Mouse (Mus musculus) embryonic facial prominence, embryonic 15.5 days (tissue): Measurements from ENCODE around the gene Il2rb. TPM values are rescaled to one million over a fixed set of nuclear protein-coding genes. Genes with fewer than 3 reads are reported as not detected.

ENCODE experiments used
- ATAC-seq: fragments of 200-750 bp; cut with Nextera tagmentation; 2 replicates; pipeline ENCODE4 v1.8.0; 2017; ENCODE audit warnings: low read depth, moderate TSS enrichment; ENCODE audit not compliant: insufficient number of reproducible peaks, low FRiP score, low TSS enrichment
- H3K27ac ChIP-seq: fragments of 300-500 bp; sonication (generic); replicated peaks from 2 replicates; pipeline ENCODE4 v1.5.1; 2015; ENCODE audit warnings: mild to moderate bottlenecking, inconsistent platforms
- H3K27me3 ChIP-seq: fragments of 300-500 bp; sonication (generic); 2 replicates; pipeline ENCODE4 v1.6.1; 2015; ENCODE audit warnings: inconsistent platforms
- H3K36me3 ChIP-seq: fragments of 300-500 bp; sonication (generic); 2 replicates; pipeline ENCODE4 v1.6.1; 2015; ENCODE audit warnings: mild to moderate bottlenecking, inconsistent platforms
- H3K4me1 ChIP-seq: fragments of 300-500 bp; sonication (generic); 2 replicates; pipeline ENCODE4 v1.6.1; 2015; ENCODE audit warnings: inconsistent platforms
- H3K4me2 ChIP-seq: fragments of 300-500 bp; sonication (generic); replicated peaks from 2 replicates; pipeline ENCODE4 v1.6.1; 2015; ENCODE audit warnings: mild to moderate bottlenecking, inconsistent platforms
- H3K4me3 ChIP-seq: fragments of 300-500 bp; sonication (generic); replicated peaks from 2 replicates; pipeline ENCODE4 v1.5.1; 2015; ENCODE audit warnings: mild to moderate bottlenecking, inconsistent platforms
- H3K9ac ChIP-seq: fragments of 300-500 bp; sonication (generic); 2 replicates; pipeline ENCODE4 v1.6.1; 2015; ENCODE audit warnings: inconsistent platforms
- H3K9me3 ChIP-seq: fragments of 300-500 bp; sonication (generic); replicated peaks from 2 replicates; pipeline ENCODE4 v1.6.1; 2016; ENCODE audit warnings: inconsistent platforms
- WGBS: fragments of 180-500 bp; shearing (Covaris S2); methylation state at CpG from one replicate; pipeline ENCODE4 v1.1.7; 2015; 5-methylcytosine and 5-hydroxymethylcytosine counted together
- polyA plus RNA-seq: library from polyadenylated mRNA; unstranded; fragments of >200 nt; fragmentation: Nextera tagmentation; extraction: Ambion mirVana; gene quantifications from 2 replicates; pipeline ENCODE4 v1.2.1, GENCODE M21; 2015

The Il2rb gene
- polyA plus RNA-seq, 1 experiment from 2014 or later, result 0.41 TPM

GRCm38 (mm10) chr15:78531901-78532469 lies 36.9 kb upstream of the Il2rb start:
- Histone ChIP-seq H3K4me2 (peak overlapping the region; percentile 48), H3K9me3 (no peaks in the 10 kb centered on the region), H3K4me3 (peak overlapping the region; percentile 31), H3K36me3 (no peaks in the 10 kb centered on the region), H3K27me3 (no peaks in the 10 kb centered on the region), H3K27ac (peak overlapping the region; percentile 85), H3K9ac (peak overlapping the region; percentile 10; the same call in 1 of the 2 replicates), H3K4me1 (peaks cover 45% of the 10 kb centered on the region)
- ATAC-seq, result peak; percentile 88
- WGBS, result under 1% methylated on average over 25 of the region's 25 CpGs

DNA sequence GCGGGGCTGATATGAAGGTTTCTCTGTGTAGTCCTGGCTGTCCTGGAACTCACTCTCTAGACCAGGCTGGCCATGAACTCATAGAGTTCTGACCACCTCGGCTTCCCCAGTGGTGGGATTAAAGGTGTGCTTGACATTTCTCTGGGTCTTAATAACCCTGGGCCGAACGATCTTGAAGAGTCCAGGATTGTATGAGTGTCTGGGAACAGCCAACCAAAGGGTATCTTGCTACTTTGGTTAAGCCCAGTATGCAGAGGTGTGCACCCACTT lies 36.3 kb upstream of the Il2rb start:
- Histone ChIP-seq H3K36me3 (no peaks in the 10 kb centered on the region), H3K27ac (peak overlapping the region; percentile 85), H3K27me3 (no peaks in the 10 kb centered on the region), H3K4me3 (peak overlapping the region; percentile 31; the same call in 1 of the 2 replicates), H3K4me2 (peak overlapping the region; percentile 48), H3K4me1 (peaks cover 45% of the 10 kb centered on the region), H3K9me3 (no peaks in the 10 kb centered on the region), H3K9ac (no peak overlapping the region; the same call in 1 of the 2 replicates)
- ATAC-seq, result no peak
- WGBS, result 68% methylated on average over 4 of the region's 4 CpGs

- no peak for ATAC-seq
- no peaks in the 10 kb centered on the region for H3K27me3 ChIP-seq
These were observed 35.8 kb upstream of the Il2rb start, which contains the start of gene C1qtnf6 for GRCm38 (mm10) chr15:78530671-78531450. TSS of gene C1qtnf6 (minus strand) at chr15:78531416.

DNA sequence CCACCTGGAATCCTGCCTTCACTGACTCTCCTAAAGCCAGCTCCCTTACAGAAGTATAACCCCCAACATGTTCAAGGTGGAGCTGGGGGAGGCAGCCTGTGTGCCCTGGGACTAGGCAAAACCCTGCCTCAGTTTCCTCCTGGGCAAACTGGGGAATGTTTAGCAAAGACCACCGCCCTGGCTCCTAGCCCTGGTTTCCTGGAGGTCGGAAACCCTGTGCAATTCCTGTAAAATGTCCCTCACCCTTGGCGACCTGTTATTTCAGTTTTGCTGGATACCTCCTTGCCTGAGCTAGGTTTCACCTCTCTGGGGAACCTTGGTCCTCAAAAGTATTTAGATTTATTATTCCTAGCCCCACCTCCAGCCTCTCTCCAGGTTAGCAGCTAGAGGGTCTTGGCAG lies 35.1 kb upstream of the Il2rb start:
- Histone ChIP-seq H3K4me3 (no peak overlapping the region), H3K4me1 (peaks cover 45% of the 10 kb centered on the region), H3K27me3 (no peaks in the 10 kb centered on the region), H3K9ac (no peak overlapping the region), H3K36me3 (0 out of 2 replicates have a peak, but pooled peaks cover 4% of the 10 kb centered on the region), H3K9me3 (no peaks in the 10 kb centered on the region), H3K4me2 (peak overlapping the region; percentile 60), H3K27ac (peak overlapping the region; percentile 85)
- no peak for ATAC-seq
- WGBS, result 78% methylated on average over 3 of the region's 3 CpGs

More at GRCm38 (mm10) chr15:78530671-78531450, 35.8 kb upstream of the Il2rb start, which contains the start of gene C1qtnf6:
- Histone ChIP-seq H3K4me1 (peaks cover 45% of the 10 kb centered on the region), H3K4me2 (peak within 1 kb of the TSS; percentile 48), H3K4me3 (peak within 1 kb of the TSS; percentile 31), H3K9ac (peak within 1 kb of the TSS; percentile 10; the same call in 1 of the 2 replicates), H3K27ac (peak within 1 kb of the TSS; percentile 85), H3K36me3 (no peaks in the 10 kb centered on the region), H3K9me3 (no peaks in the 10 kb centered on the region)
- WGBS, result 67% methylated on average over 17 of the region's 17 CpGs

DNA sequence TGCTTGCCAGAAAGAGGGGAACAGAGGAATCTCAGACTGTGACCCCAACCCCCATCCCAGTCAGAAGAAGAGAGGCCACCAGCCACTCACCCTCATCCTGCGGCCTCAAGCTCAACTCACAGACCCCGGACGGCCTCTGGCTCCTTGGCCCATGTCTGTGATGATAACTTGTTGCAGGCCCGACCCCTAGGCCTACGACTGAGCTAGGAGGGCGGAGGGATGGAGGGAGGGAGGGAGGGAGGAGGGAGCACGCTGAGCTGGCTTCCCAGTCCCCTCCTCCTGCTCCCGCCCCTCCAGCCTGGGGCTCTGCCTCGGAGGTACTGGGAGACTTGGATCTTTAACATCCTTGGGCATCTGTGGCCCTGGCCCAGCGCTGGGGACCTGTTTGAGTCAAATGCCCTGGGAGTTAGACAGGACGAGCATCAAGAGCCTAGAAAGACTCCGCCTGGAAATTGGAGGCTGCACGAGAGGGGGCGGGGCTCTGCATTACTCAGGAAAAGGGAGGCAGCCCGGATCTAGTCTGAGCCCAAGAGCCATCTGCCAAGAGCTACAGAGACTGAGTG lies 34.4 kb upstream of the Il2rb start:
- peak overlapping the region; percentile 44 for H3K4me3 ChIP-seq
- peak overlapping the region; percentile 85 for H3K27ac ChIP-seq
- peak overlapping the region; percentile 60 for H3K4me2 ChIP-seq
- H3K9ac ChIP-seq, result peak overlapping the region; percentile 39
- 3% methylated on average over 15 of the region's 15 CpGs for WGBS
- H3K9me3 ChIP-seq, result no peaks in the 10 kb centered on the region
- H3K4me1 ChIP-seq, result peaks cover 45% of the 10 kb centered on the region
- H3K36me3 ChIP-seq, result peaks cover 11% of the 10 kb centered on the region; the same call in 1 of the 2 replicates
- ATAC-seq, result peak; percentile 78
- H3K27me3 ChIP-seq, result no peaks in the 10 kb centered on the region

DNA sequence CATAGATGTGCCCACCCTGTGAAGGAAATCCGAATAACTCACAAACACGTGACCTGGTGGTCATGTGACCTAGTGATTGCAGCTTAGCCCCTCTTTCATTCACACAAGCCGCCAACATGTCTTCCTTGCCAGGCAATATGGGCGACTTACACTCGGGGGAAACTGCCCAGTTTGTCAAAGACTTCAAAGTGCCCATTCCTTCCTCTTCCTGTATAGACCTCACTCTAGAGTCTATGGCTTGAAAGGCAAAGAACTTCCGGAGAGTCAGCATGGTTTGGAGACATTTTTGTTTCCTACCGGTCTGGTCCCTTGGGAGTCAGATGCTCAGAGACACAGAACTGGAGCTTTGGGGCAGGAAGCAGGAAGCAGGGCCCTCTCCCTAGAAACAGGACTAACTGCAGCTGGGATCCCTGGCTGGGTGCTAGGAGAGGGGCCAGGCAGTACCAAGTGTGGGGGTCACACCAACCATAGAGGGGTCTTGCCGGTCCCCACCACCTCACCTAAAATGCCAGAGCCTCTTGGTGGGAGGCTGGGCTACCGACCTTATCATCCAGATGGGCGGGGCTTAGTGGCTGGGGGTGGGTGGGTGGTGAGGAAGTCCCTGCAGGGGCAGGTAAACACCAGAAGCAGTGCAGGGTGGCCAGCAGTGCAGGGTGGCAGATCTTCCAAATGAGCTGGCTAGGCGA lies 33.8 kb upstream of the Il2rb start:
- no peaks in the 10 kb centered on the region for H3K9me3 ChIP-seq
- peak overlapping the region; percentile 60 for H3K4me2 ChIP-seq
- H3K4me1 ChIP-seq, result peaks cover 45% of the 10 kb centered on the region
- H3K36me3 ChIP-seq, result peaks cover 13% of the 10 kb centered on the region
- H3K4me3 ChIP-seq, result peak overlapping the region; percentile 44
- no peak for ATAC-seq
- peak overlapping the region; percentile 85 for H3K27ac ChIP-seq
- peak overlapping the region; percentile 39 for H3K9ac ChIP-seq
- H3K27me3 ChIP-seq, result no peaks in the 10 kb centered on the region
- WGBS, result 32% methylated on average over 11 of the region's 11 CpGs

DNA sequence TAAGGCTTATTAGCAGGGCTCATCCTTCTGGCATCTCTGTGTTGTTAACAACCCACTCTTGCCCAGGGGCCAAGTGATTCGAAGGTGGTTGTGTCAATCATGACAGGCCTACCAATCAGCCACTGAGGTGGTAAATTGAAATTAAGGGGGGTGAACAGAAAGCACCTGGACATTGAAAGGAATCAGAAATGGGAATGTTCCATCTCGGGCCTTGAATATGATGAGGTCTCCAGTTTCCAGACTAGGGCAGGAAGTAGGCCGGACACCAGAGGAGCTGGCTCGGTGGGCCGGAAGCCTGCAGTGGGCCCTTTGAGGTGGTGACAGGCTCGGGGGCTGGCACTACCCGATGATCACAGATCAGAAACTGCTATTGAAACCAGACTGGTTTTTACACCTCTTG lies 32.9 kb upstream of the Il2rb start:
- no peak for ATAC-seq
- Histone ChIP-seq H3K9me3 (no peaks in the 10 kb centered on the region), H3K4me3 (no peak overlapping the region), H3K9ac (no peak overlapping the region), H3K36me3 (peaks cover 16% of the 10 kb centered on the region), H3K27me3 (no peaks in the 10 kb centered on the region), H3K4me1 (peaks cover 45% of the 10 kb centered on the region), H3K4me2 (peak overlapping the region; percentile 60), H3K27ac (peak overlapping the region; percentile 85; the same call in 1 of the 2 replicates)
- 66% methylated on average over 7 of the region's 7 CpGs for WGBS

DNA sequence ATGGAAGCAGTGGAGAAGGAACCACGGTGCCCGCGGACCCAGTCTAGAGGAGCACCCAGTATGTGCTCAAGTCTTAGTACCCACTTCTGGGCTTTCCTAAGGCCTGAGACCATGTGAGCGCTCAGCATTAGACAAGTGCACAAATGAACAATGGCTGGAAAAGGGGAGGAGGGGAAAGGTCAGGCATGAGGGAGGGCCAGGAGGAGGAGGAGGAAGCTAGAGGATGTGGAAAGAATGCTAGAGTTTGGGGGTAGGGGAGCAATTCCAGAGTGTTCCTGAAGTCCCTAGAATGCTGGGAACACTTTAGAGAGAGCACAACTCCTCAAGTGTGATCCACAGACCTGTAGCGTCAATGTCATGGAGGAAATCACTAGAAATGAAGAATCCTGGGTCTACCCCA lies 29.1 kb upstream of the Il2rb start:
- no peak overlapping the region for H3K4me3 ChIP-seq
- H3K9ac ChIP-seq, result no peak overlapping the region
- H3K4me1 ChIP-seq, result peaks cover 32% of the 10 kb centered on the region
- no peak overlapping the region for H3K4me2 ChIP-seq
- H3K27ac ChIP-seq, result no peak overlapping the region
- H3K36me3 ChIP-seq, result peaks cover 16% of the 10 kb centered on the region
- no peaks in the 10 kb centered on the region for H3K27me3 ChIP-seq
- ATAC-seq, result no peak
- no peaks in the 10 kb centered on the region for H3K9me3 ChIP-seq
- 93% methylated on average over 5 of the region's 5 CpGs for WGBS

GRCm38 (mm10) chr15:78521892-78522291 lies 26.8 kb upstream of the Il2rb start:
- ATAC-seq, result no peak
- Histone ChIP-seq H3K4me2 (no peak overlapping the region), H3K27ac (no peak overlapping the region), H3K4me3 (no peak overlapping the region), H3K36me3 (peaks cover 16% of the 10 kb centered on the region), H3K27me3 (no peaks in the 10 kb centered on the region), H3K4me1 (peaks cover 23% of the 10 kb centered on the region), H3K9ac (no peak overlapping the region), H3K9me3 (no peaks in the 10 kb centered on the region)
- WGBS, result 66% methylated on average over 6 of the region's 6 CpGs

GRCm38 (mm10) chr15:78521331-78521730 lies 26.3 kb upstream of the Il2rb start:
- Histone ChIP-seq H3K27ac (no peak overlapping the region), H3K36me3 (peaks cover 16% of the 10 kb centered on the region), H3K4me2 (no peak overlapping the region), H3K9me3 (no peaks in the 10 kb centered on the region), H3K4me3 (no peak overlapping the region), H3K27me3 (no peaks in the 10 kb centered on the region), H3K9ac (no peak overlapping the region), H3K4me1 (peaks cover 28% of the 10 kb centered on the region)
- 73% methylated on average over 8 of the region's 8 CpGs for WGBS
- ATAC-seq, result no peak
